Mouse (Mus musculus) MEL (cell line): ENCODE results near the gene Morf4l1.

Experiments used
- JUND ChIP-seq: IDR thresholded peaks from 2 replicates; pipeline ENCODE4 v1.6.1; 2011; ENCODE audit warnings: low read depth, mild to moderate bottlenecking, improper control_type of control experiment, low read length
- POLR2A ChIP-seq, 2 experiments: IDR thresholded peaks; 2 replicates each; pipeline ENCODE4 v1.6.1; 2011 to 2012; ENCODE audit warnings: low read length in 2 of 2, mild to moderate bottlenecking in 2 of 2, control low read depth in 1 of 2, improper control_type of control experiment in 1 of 2, low read depth in 1 of 2, moderate library complexity in 1 of 2; ENCODE audit not compliant: control insufficient read depth in 1 of 2, insufficient read depth in 1 of 2, poor library complexity in 1 of 2

GRCm38 (mm10) chr9:90114567-90115307, at the start of gene Morf4l1:
- no peak for TF ChIP-seq JUND
- TF ChIP-seq POLR2A (IDR thresholded peaks at IDR 0.05; ENCODE audit: control insufficient read depth in 1 of 2, insufficient read depth in 1 of 2, low read depth in 1 of 2, low read length in 2 of 2, poor library complexity in 1 of 2) = peak; percentile 5 to 42; a peak in 1 of 4 replicates
